Mouse (Mus musculus) intestine, embryonic 15.5 days (tissue): ENCODE measurements around the gene Clip1. TPM values are rescaled to one million over a fixed set of nuclear protein-coding genes. Genes with fewer than 3 reads are reported as not detected.
"Not testable (repeated sequence)": the region's sequence is repeated elsewhere in the genome, so short reads cannot be mapped to it uniquely, and the experiment has no call there.

Source experiments
- ATAC-seq: fragments of 200-750 bp; cut with Nextera tagmentation; 2 replicates; pipeline ENCODE4 v1.8.0; 2017; ENCODE audit warnings: moderate TSS enrichment, moderate library complexity
- H3K27ac ChIP-seq: fragments of 300-500 bp; sonication (generic); 2 replicates; pipeline ENCODE4 v1.5.1; 2015; ENCODE audit warnings: mild to moderate bottlenecking, inconsistent platforms
- H3K27me3 ChIP-seq: fragments of 300-500 bp; sonication (generic); replicated peaks from 2 replicates; pipeline ENCODE4 v1.6.1; 2015; ENCODE audit warnings: inconsistent platforms
- H3K36me3 ChIP-seq: fragments of 300-500 bp; sonication (generic); 2 replicates; pipeline ENCODE4 v1.6.1; 2015; ENCODE audit warnings: inconsistent platforms
- H3K4me1 ChIP-seq: fragments of 300-500 bp; sonication (generic); replicated peaks from 2 replicates; pipeline ENCODE4 v1.6.1; 2015; ENCODE audit warnings: inconsistent platforms
- H3K4me2 ChIP-seq: fragments of 300-500 bp; sonication (generic); replicated peaks from 2 replicates; pipeline ENCODE4 v1.6.1; 2015; ENCODE audit warnings: mild to moderate bottlenecking, inconsistent platforms
- H3K4me3 ChIP-seq: fragments of 300-500 bp; sonication (generic); replicated peaks from 2 replicates; pipeline ENCODE4 v1.5.1; 2015; ENCODE audit warnings: inconsistent platforms
- H3K9ac ChIP-seq: fragments of 300-500 bp; sonication (generic); 2 replicates; pipeline ENCODE4 v1.6.1; 2015; ENCODE audit warnings: inconsistent platforms
- H3K9me3 ChIP-seq: fragments of 300-500 bp; sonication (generic); 2 replicates; pipeline ENCODE4 v1.6.1; 2016; ENCODE audit warnings: inconsistent platforms
- WGBS: fragments of 180-500 bp; shearing (Covaris S2); methylation state at CpG from one replicate; pipeline ENCODE4 v1.1.7; 2015; 5-methylcytosine and 5-hydroxymethylcytosine counted together
- polyA plus RNA-seq: library from polyadenylated mRNA; unstranded; fragments of >200 nt; fragmentation: Nextera tagmentation; extraction: Ambion mirVana; gene quantifications from 2 replicates; pipeline ENCODE4 v1.2.1, GENCODE M21; 2015

Gene Clip1
- polyA plus RNA-seq: 29.9 TPM in 2 replicates

GRCm38 (mm10) chr5:123684221-123685144 lies at the start of gene Clip1:
Gene Clip1 (minus strand): TSS chr5:123684618.
- no peaks in the 10 kb centered on the region for H3K36me3 ChIP-seq
- peak within 1 kb of the TSS; percentile 91 for H3K27ac ChIP-seq
- H3K4me2 ChIP-seq: peak within 1 kb of the TSS; percentile 88
- no peaks in the 10 kb centered on the region for H3K27me3 ChIP-seq
- WGBS: 1% methylated on average over 47 of the region's 64 CpGs
- H3K9me3 ChIP-seq: no peaks in the 10 kb centered on the region
- peak; percentile 79 for ATAC-seq
- H3K4me1 ChIP-seq: peaks cover 16% of the 10 kb centered on the region
- H3K9ac ChIP-seq: peak within 1 kb of the TSS; percentile 93
- peak within 1 kb of the TSS; percentile 96 for H3K4me3 ChIP-seq

GRCm38 (mm10) chr5:123730981-123731380 lies 46.6 kb upstream of the Clip1 start:
- H3K36me3 ChIP-seq: peaks cover 29% of the 10 kb centered on the region
- no peaks in the 10 kb centered on the region for H3K4me1 ChIP-seq
- no peak for ATAC-seq
- WGBS: 97% methylated on average over 2 of the region's 2 CpGs
- H3K4me3 ChIP-seq: no peak overlapping the region
- no peaks in the 10 kb centered on the region for H3K27me3 ChIP-seq
- no peaks in the 10 kb centered on the region for H3K9me3 ChIP-seq
- no peak overlapping the region for H3K27ac ChIP-seq
- no peak overlapping the region for H3K4me2 ChIP-seq
- H3K9ac ChIP-seq: no peak overlapping the region

- not testable (repeated sequence) for H3K27me3 ChIP-seq, H3K9ac ChIP-seq
- 84% methylated on average over 7 of the region's 7 CpGs for WGBS
Observed at GRCm38 (mm10) chr5:123723816-123724215, 39.4 kb upstream of the Clip1 start.

DNA sequence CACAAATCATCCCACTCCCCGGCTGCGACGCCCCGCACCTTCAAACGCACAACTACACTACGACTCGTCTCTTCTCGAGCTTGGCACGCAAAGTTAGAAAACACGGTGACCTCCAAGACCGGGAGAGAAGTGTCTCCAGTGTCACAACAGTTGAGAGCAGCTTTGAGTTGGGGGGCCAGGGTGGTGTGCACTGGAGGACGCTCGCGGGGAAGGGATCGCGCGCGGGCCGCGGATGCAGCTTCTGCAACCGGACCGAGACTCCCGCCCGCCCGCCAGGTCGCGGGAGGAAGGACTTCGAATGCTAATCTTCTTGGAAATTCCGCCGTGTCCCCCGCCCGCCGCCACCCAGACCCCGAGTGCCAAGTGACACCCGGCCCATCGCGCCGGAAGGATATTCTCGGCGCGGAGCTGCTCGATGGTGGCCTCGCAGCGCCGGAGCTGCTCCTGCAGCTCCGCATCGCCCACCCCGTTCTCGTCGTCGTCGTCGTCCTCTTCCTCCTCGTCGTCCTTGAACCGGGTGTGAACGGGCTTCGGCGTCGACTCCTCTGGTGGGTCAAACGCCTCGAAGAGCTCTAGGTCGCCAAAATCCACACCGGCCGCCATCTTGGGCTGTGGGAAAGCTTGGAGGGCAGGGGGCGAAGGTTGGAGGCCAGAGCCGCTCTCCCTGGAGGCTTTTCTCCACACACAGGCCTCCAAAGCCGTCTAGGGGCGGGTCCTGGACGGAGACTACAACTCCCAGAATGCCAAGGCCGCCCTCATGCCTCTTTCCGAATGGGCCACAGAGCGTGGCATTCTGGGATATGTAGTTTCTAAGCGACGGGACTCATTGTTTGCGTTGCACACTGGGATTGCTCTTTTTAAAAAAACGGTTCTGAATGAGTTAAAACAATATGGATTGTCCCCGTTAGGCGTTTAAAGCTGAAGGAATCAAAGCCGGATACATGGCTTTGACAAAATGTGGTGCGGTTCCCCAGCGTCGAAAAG lies 36.2 kb upstream of the Clip1 start, which contains the start of gene Zcchc8:
Gene Zcchc8 (minus strand): TSS at position 773 of the 984 bp plus-strand sequence.
- peak within 1 kb of the TSS; percentile 84 for H3K27ac ChIP-seq
- peak within 1 kb of the TSS; percentile 90 for H3K9ac ChIP-seq
- WGBS: under 1% methylated on average over 83 of the region's 83 CpGs
- peak within 1 kb of the TSS; percentile 75 for H3K4me3 ChIP-seq
- H3K4me2 ChIP-seq: peak within 1 kb of the TSS; percentile 64
- 0 out of 2 replicates have a peak, but pooled peaks cover 7% of the 10 kb centered on the region for H3K36me3 ChIP-seq
- peak; percentile 100 for ATAC-seq
- no peaks in the 10 kb centered on the region for H3K9me3 ChIP-seq
- peaks cover 9% of the 10 kb centered on the region; the same call in 1 of the 2 replicates for H3K4me1 ChIP-seq
- H3K27me3 ChIP-seq: no peaks in the 10 kb centered on the region

More at GRCm38 (mm10) chr5:123723816-123724215, 39.4 kb upstream of the Clip1 start:
- H3K4me2 ChIP-seq, H3K9me3 ChIP-seq, H3K27ac ChIP-seq, H3K4me1 ChIP-seq, H3K4me3 ChIP-seq, ATAC-seq, H3K36me3 ChIP-seq: not testable (repeated sequence)

DNA sequence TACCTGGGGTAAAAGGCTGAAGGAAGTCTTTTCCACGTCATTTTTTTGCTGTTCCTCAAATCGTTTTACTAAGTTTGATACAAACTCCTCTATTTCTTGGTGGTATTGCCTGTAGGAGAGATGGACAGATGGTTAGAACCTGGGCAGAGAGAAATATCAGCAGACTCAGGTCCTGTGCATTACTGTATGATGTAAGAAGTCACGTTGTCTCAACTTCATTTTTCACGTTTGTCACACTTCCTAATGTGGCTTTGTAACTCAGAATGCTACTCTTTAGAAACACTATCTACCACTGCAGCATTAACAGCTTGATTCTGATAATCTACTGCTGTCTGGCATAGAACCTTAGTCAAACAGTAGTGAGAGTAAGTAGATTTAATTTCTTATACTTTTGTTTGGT lies 30.2 kb upstream of the Clip1 start:
- Histone ChIP-seq H3K4me2 (no peak overlapping the region), H3K4me3 (no peak overlapping the region), H3K27ac (no peak overlapping the region), H3K27me3 (no peaks in the 10 kb centered on the region), H3K9ac (no peak overlapping the region), H3K4me1 (peaks cover 9% of the 10 kb centered on the region; the same call in 1 of the 2 replicates), H3K9me3 (no peaks in the 10 kb centered on the region), H3K36me3 (peaks cover 42% of the 10 kb centered on the region)
- 87% methylated on average over 4 of the region's 4 CpGs for WGBS
- ATAC-seq: no peak

GRCm38 (mm10) chr5:123713782-123714181 lies 29.4 kb upstream of the Clip1 start:
- H3K4me1 ChIP-seq: peaks cover 8% of the 10 kb centered on the region; the same call in 1 of the 2 replicates
- H3K36me3 ChIP-seq: peaks cover 45% of the 10 kb centered on the region
- 92% methylated on average over 6 of the region's 6 CpGs for WGBS

GRCm38 (mm10) chr5:123709571-123709970 lies 25.2 kb upstream of the Clip1 start:
- H3K27ac ChIP-seq: no peak overlapping the region
- no peak overlapping the region for H3K4me3 ChIP-seq
- WGBS: 63% methylated on average over 4 of the region's 4 CpGs
- H3K27me3 ChIP-seq: no peaks in the 10 kb centered on the region
- no peak overlapping the region for H3K4me2 ChIP-seq
- H3K9me3 ChIP-seq: no peaks in the 10 kb centered on the region
- H3K4me1 ChIP-seq: no peaks in the 10 kb centered on the region
- H3K36me3 ChIP-seq: peaks cover 61% of the 10 kb centered on the region
- no peak overlapping the region for H3K9ac ChIP-seq
- no peak for ATAC-seq

More at GRCm38 (mm10) chr5:123713782-123714181, 29.4 kb upstream of the Clip1 start:
- Histone ChIP-seq H3K27ac (no peak overlapping the region), H3K27me3 (no peaks in the 10 kb centered on the region), H3K9ac (no peak overlapping the region), H3K4me3 (no peak overlapping the region), H3K4me2 (no peak overlapping the region), H3K9me3 (no peaks in the 10 kb centered on the region)
- no peak for ATAC-seq

DNA sequence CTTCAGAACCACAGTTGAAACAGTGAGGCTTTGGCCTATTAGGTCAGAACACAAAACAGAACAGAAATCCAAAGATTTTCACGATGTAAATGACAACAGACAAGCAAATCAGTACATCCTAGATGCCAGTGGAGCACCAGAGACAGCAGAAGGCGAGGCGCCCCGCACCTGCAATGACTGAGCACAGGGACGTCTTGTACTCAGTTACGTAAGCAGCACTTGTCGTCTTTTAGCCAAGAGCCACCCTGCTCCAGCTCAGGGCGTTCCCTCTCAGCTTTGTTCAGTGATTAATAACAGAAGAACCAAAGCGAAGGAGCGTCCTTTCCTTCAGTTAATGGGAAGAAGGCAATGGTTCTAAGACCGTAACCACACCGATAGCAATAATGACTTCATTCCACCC lies 24.2 kb upstream of the Clip1 start:
- Histone ChIP-seq H3K9me3 (no peaks in the 10 kb centered on the region), H3K4me2 (no peak overlapping the region), H3K27ac (no peak overlapping the region), H3K36me3 (peaks cover 62% of the 10 kb centered on the region), H3K9ac (no peak overlapping the region), H3K27me3 (no peaks in the 10 kb centered on the region), H3K4me1 (no peaks in the 10 kb centered on the region), H3K4me3 (no peak overlapping the region)
- no peak for ATAC-seq
- WGBS: 93% methylated on average over 12 of the region's 12 CpGs

DNA sequence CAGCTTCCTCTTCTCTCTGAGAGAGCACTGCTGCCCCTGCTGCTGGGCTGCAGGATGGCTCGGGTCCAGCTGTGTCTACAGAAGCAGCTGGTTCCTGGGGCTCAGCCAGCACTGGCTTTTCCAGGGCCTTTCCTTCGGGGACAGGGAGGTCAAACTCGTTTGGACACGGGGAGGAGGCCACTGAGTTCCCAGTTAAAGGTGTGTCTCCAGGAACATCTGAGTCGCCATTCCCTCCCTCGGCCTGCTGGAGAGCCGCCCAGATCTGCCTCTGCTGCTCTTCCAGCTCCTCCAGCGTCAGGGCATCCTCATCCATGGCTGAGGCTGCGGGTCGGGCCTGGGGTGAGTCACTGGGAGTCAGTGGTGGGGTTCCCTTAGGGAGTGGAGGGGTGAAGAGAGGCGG lies 16.2 kb upstream of the Clip1 start:
- Histone ChIP-seq H3K9ac (no peak overlapping the region), H3K4me3 (no peak overlapping the region), H3K4me2 (no peak overlapping the region), H3K36me3 (peaks cover 42% of the 10 kb centered on the region), H3K4me1 (no peaks in the 10 kb centered on the region), H3K9me3 (no peaks in the 10 kb centered on the region), H3K27me3 (no peaks in the 10 kb centered on the region), H3K27ac (no peak overlapping the region)
- no peak for ATAC-seq
- 60% methylated on average over 11 of the region's 11 CpGs for WGBS

GRCm38 (mm10) chr5:123699198-123699597 lies 14.8 kb upstream of the Clip1 start:
- H3K27ac ChIP-seq: no peak overlapping the region
- peak; percentile 48; the same call in 1 of the 2 replicates for ATAC-seq
- H3K36me3 ChIP-seq: peaks cover 35% of the 10 kb centered on the region

DNA sequence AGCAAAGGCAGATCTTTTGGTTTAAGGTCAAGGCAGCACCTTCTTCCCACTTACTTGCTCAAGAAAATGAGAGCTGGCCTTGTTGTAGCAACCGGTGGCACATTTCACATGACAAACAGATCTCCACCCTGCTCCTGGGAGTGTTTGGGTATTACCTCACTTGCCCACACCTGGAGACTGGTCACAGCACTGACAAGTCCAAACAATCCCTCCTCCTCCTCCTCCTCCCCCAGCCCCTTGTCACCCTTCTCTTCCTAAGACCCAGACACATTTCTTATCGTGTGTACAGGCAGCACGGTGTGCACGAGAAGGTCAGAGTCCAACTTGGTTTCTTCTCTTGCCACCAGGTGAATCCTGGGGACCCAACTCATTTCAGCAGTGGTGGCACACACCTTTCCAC lies 12.5 kb upstream of the Clip1 start:
- 57% methylated on average over 4 of the region's 4 CpGs for WGBS

More at GRCm38 (mm10) chr5:123699198-123699597, 14.8 kb upstream of the Clip1 start:
- Histone ChIP-seq H3K4me1 (0 out of 2 replicates have a peak, but pooled peaks cover 7% of the 10 kb centered on the region), H3K27me3 (no peaks in the 10 kb centered on the region), H3K4me2 (no peak overlapping the region), H3K9me3 (no peaks in the 10 kb centered on the region), H3K9ac (no peak overlapping the region), H3K4me3 (no peak overlapping the region)
- 15% methylated on average over 3 of the region's 3 CpGs for WGBS

More for the DNA sequence above, 12.5 kb upstream of the Clip1 start:
- 0 out of 2 replicates have a peak overlapping the region, but pooled peaks have one; percentile 22 for H3K27ac ChIP-seq
- H3K9ac ChIP-seq: no peak overlapping the region
- no peaks in the 10 kb centered on the region for H3K9me3 ChIP-seq
- H3K36me3 ChIP-seq: peaks cover 17% of the 10 kb centered on the region
- 0 out of 2 replicates have a peak, but pooled peaks cover 7% of the 10 kb centered on the region for H3K4me1 ChIP-seq
- no peaks in the 10 kb centered on the region for H3K27me3 ChIP-seq
- peak; percentile 66 for ATAC-seq
- no peak overlapping the region for H3K4me2 ChIP-seq
- H3K4me3 ChIP-seq: no peak overlapping the region
